Mouse (Mus musculus): Measurements from ENCODE around the gene Mturn. TPM values are rescaled to one million over a fixed set of nuclear protein-coding genes. Genes with fewer than 3 reads are reported as not detected.

Gene Mturn
- polyA plus RNA-seq, 1 experiment from 2014 or later = 8.6 TPM

DNA sequence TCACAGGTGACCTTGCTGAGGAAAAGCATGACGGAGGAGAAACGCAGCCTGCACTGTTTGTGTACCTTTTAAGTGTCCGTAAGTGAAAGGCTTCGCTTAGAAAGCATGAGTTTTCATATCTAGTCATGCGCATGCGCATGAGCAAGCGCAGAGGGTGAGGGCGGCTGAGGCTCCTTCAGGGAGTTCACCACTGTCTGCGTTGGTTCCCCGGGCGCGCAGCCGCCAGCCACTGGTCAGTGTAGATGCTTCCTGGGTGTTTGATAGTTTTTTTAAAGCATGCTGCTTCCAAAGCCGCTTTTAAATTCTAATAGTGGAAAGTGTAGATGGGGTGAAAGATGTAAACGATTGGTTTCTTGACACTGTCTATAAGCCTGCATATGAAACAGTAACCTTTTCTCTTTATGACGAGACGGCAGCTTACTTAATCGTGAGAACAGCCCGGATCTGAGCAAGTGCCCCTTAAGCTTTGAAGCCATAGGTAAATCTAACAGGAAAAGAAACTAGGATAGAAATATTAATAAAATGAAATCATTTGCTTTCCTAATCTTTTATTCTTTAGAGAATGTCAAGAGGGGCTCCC, 18.1 kb downstream of the Mturn start:
- peaks cover 32% of the 10 kb centered on the region for H3K27me3 ChIP-seq (ENCODE audit: control insufficient read depth, insufficient read depth, low read length)
- H3K9me3 ChIP-seq (ENCODE audit: control insufficient read depth, low read length) = no peaks in the 10 kb centered on the region
- no peaks in the 10 kb centered on the region for H3K36me3 ChIP-seq (ENCODE audit: control insufficient read depth, insufficient read depth, low read length)
- H3K9ac ChIP-seq (ENCODE audit: low read length) = peak overlapping the region; percentile 72
- peaks cover 2 to 7% of the 10 kb centered on the region in 2 experiments for H3K4me1 ChIP-seq (ENCODE audit: control insufficient read depth in 2 of 2, insufficient read depth in 2 of 2, low read length in 2 of 2)
- 6% methylated on average over 19 of the region's 19 CpGs for WGBS
- H3K4me3 ChIP-seq (ENCODE audit: control insufficient read depth in 1 of 2, insufficient read depth in 1 of 2, low read depth in 1 of 2, low read length in 2 of 2) = peak overlapping the region; percentile 54 to 56
- H3K4me2 ChIP-seq (ENCODE audit: low read length) = peak overlapping the region; percentile 99
- ATAC-seq (ENCODE audit: insufficient number of reproducible peaks, insufficient read depth, low FRiP score, low read depth) = no peak
- no peak overlapping the region for H3K27ac ChIP-seq (replicated peaks in 1 of 2; ENCODE audit: control insufficient read depth in 1 of 2, insufficient read depth in 1 of 2, low read depth in 2 of 2, low read length in 2 of 2)

DNA sequence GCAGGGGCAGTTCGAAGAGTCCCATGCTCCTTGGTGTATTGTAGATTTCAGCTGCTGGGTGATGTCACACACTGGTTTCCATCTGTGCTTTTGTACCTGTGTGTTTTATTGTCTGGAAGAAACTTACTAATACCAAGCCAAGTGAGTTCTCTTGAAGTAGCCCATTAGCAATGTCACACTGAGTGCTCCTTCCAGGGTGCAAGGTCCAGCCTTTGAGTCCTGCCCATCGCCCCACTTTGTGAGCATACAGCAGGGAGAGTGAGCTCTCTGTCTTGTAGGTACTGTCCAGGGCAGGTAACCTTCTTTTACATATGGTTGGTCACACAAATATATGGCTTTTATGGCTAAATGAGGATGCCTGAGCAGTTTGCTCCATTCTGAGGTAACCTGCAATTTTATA, 19.1 kb downstream of the Mturn start:
- no peak for ATAC-seq (ENCODE audit: insufficient number of reproducible peaks, insufficient read depth, low FRiP score, low read depth)
- Histone ChIP-seq H3K4me1 (ENCODE audit: control insufficient read depth in 2 of 2, insufficient read depth in 2 of 2, low read length in 2 of 2) (peaks cover 5 to 8% of the 10 kb centered on the region in 2 experiments), H3K4me3 (ENCODE audit: control insufficient read depth in 1 of 2, insufficient read depth in 1 of 2, low read depth in 1 of 2, low read length in 2 of 2) (no peak overlapping the region), H3K27me3 (ENCODE audit: control insufficient read depth, insufficient read depth, low read length) (peaks cover 37% of the 10 kb centered on the region), H3K9ac (ENCODE audit: low read length) (no peak overlapping the region), H3K27ac (replicated peaks in 1 of 2; ENCODE audit: control insufficient read depth in 1 of 2, insufficient read depth in 1 of 2, low read depth in 2 of 2, low read length in 2 of 2) (no peak overlapping the region), H3K4me2 (ENCODE audit: low read length) (no peak overlapping the region), H3K36me3 (ENCODE audit: control insufficient read depth, insufficient read depth, low read length) (no peaks in the 10 kb centered on the region), H3K9me3 (ENCODE audit: control insufficient read depth, low read length) (no peaks in the 10 kb centered on the region)
- WGBS = 92% methylated on average over 2 of the region's 2 CpGs

DNA sequence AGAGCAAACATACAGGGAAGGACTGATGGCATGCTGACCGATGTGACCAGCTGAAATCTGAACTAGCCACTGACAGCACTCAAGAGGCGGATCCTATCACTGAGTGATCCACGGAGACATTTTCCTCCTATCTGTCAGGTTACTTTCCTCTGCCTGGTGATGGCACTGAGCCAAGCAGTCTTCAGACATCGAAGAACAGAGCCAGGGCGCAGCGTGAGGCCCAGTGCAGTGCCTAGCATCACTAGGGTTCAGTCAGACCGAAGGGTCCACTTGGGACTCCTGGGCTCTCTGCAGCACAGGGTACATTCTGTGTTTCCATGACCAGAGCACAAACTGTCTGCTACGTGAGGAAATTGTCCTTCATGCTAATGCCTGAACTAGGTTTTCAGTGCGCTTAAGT, 20.5 kb downstream of the Mturn start:
- H3K4me1 ChIP-seq (ENCODE audit: control insufficient read depth in 2 of 2, insufficient read depth in 2 of 2, low read length in 2 of 2) = peaks cover 9 to 15% of the 10 kb centered on the region in 2 experiments
- 44% methylated on average over 9 of the region's 9 CpGs for WGBS
- H3K27ac ChIP-seq (replicated peaks in 1 of 2; ENCODE audit: control insufficient read depth in 1 of 2, insufficient read depth in 1 of 2, low read depth in 2 of 2, low read length in 2 of 2) = no peak overlapping the region
- H3K9ac ChIP-seq (ENCODE audit: low read length) = no peak overlapping the region
- ATAC-seq (ENCODE audit: insufficient number of reproducible peaks, insufficient read depth, low FRiP score, low read depth) = no peak
- H3K4me2 ChIP-seq (ENCODE audit: low read length) = no peak overlapping the region
- H3K36me3 ChIP-seq (ENCODE audit: control insufficient read depth, insufficient read depth, low read length) = no peaks in the 10 kb centered on the region
- no peaks in the 10 kb centered on the region for H3K9me3 ChIP-seq (ENCODE audit: control insufficient read depth, low read length)
- H3K27me3 ChIP-seq (ENCODE audit: control insufficient read depth, insufficient read depth, low read length) = peaks cover 37% of the 10 kb centered on the region
- no peak overlapping the region for H3K4me3 ChIP-seq (ENCODE audit: control insufficient read depth in 1 of 2, insufficient read depth in 1 of 2, low read depth in 1 of 2, low read length in 2 of 2)

DNA sequence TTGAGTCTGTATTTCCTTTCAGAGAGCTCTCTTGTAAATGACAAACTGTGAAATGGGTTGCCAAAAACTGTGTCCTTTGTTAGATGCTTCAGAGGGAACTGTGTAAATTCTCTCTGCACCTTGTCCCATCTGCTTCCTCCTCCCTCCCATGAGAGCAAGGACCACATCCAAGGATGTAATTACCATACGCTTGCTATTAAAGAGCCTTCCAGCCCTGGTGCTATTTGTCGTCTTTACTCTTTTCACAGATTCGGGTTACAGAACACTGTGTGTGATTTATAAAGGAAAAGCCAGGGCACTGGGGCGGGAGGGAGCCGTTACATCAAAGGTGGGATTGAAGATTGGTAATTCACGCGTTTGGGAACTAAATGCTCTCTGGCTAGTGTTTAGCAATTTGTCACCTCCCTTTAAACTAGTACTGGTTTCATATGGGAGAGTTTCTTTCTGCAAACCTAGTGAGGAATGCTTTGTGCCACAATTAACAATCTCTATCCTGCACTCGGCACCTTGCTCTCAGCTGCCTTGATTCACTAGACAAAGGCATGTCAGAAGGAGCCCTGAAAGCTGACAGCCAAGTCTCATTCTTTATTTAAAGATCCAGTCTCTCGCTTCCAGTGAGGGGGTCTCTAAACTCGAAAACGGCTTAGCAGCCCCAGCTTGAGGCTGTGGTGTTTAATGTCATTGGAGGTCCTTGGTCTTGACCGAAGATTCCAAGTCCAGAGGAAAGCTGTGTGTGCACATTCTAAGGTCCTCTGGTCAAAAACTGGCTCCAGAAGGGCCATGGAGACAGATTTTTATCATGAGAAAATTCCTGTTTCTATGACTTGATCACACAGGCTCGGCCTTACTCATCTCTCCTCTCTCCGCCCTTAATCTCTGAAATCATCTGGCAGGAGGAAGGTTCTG, 22.5 kb downstream of the Mturn start:
- ATAC-seq (ENCODE audit: insufficient number of reproducible peaks, insufficient read depth, low FRiP score, low read depth) = no peak
- WGBS = 27% methylated on average over 14 of the region's 14 CpGs
- no peaks in the 10 kb centered on the region for H3K36me3 ChIP-seq (ENCODE audit: control insufficient read depth, insufficient read depth, low read length)

DNA sequence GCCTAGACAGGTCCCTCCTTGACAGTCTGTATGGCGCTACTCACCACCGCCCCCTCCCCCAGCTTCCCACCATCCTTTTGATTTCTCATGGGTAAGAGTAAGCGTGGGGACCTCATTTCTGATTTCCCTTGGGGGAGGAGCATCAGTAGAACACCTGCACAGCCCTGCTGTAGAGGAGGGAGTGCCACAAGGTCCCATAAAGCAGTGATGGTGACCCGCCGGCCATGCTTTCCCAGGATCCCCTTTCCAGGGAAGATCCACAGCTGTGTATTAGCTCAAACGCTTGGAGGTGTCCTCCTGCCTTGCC, 23.1 kb downstream of the Mturn start:
- H3K4me2 ChIP-seq (ENCODE audit: low read length) = no peak overlapping the region
- no peak for ATAC-seq (ENCODE audit: insufficient number of reproducible peaks, insufficient read depth, low FRiP score, low read depth)
- no peaks in the 10 kb centered on the region for H3K36me3 ChIP-seq (ENCODE audit: control insufficient read depth, insufficient read depth, low read length)
- whole genome bisulfite sequencing = 28% methylated on average over 6 of the region's 6 CpGs
- no peak overlapping the region for H3K4me3 ChIP-seq (ENCODE audit: control insufficient read depth in 1 of 2, insufficient read depth in 1 of 2, low read depth in 1 of 2, low read length in 2 of 2)
- H3K4me1 ChIP-seq (ENCODE audit: control insufficient read depth in 2 of 2, insufficient read depth in 2 of 2, low read length in 2 of 2) = peaks cover 9 to 11% of the 10 kb centered on the region in 2 experiments; a peak in 3 of 4 replicates
- H3K9me3 ChIP-seq (ENCODE audit: control insufficient read depth, low read length) = no peaks in the 10 kb centered on the region
- no peak overlapping the region for H3K27ac ChIP-seq (replicated peaks in 1 of 2; ENCODE audit: control insufficient read depth in 1 of 2, insufficient read depth in 1 of 2, low read depth in 2 of 2, low read length in 2 of 2)
- peaks cover 37% of the 10 kb centered on the region for H3K27me3 ChIP-seq (ENCODE audit: control insufficient read depth, insufficient read depth, low read length)
- no peak overlapping the region for H3K9ac ChIP-seq (ENCODE audit: low read length)

More for the DNA sequence above, 22.5 kb downstream of the Mturn start:
- H3K9ac ChIP-seq (ENCODE audit: low read length) = no peak overlapping the region
- H3K4me2 ChIP-seq (ENCODE audit: low read length) = no peak overlapping the region
- peaks cover 9 to 11% of the 10 kb centered on the region in 2 experiments; a peak in 3 of 4 replicates for H3K4me1 ChIP-seq (ENCODE audit: control insufficient read depth in 2 of 2, insufficient read depth in 2 of 2, low read length in 2 of 2)
- peaks cover 37% of the 10 kb centered on the region for H3K27me3 ChIP-seq (ENCODE audit: control insufficient read depth, insufficient read depth, low read length)
- H3K9me3 ChIP-seq (ENCODE audit: control insufficient read depth, low read length) = no peaks in the 10 kb centered on the region
- H3K4me3 ChIP-seq (ENCODE audit: control insufficient read depth in 1 of 2, insufficient read depth in 1 of 2, low read depth in 1 of 2, low read length in 2 of 2) = no peak overlapping the region
- no peak overlapping the region for H3K27ac ChIP-seq (replicated peaks in 1 of 2; ENCODE audit: control insufficient read depth in 1 of 2, insufficient read depth in 1 of 2, low read depth in 2 of 2, low read length in 2 of 2)

DNA sequence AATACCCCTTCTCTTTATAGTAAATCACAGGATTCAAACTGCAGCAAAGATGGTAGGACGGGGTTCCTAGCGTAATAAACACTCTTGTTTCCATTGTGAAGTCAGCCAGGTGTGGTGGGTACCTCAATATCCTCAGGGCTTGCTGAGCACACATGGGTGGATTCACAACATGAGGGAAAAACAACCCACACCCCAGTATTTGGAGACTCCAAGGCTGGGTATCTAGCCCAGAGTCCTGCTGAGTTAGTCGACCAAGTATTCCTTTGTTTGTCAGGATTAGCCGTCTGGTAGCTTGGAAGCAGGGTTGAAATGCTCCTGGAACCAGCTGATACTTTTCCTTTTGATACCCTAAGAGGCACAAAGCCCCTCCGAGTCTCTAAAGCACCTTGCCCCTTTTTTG, 23.4 kb downstream of the Mturn start:
- Histone ChIP-seq H3K27me3 (ENCODE audit: control insufficient read depth, insufficient read depth, low read length) (peaks cover 37% of the 10 kb centered on the region), H3K9me3 (ENCODE audit: control insufficient read depth, low read length) (no peaks in the 10 kb centered on the region), H3K4me1 (ENCODE audit: control insufficient read depth in 2 of 2, insufficient read depth in 2 of 2, low read length in 2 of 2) (peaks cover 9 to 11% of the 10 kb centered on the region in 2 experiments; a peak in 3 of 4 replicates), H3K36me3 (ENCODE audit: control insufficient read depth, insufficient read depth, low read length) (no peaks in the 10 kb centered on the region), H3K27ac (replicated peaks in 1 of 2; ENCODE audit: control insufficient read depth in 1 of 2, insufficient read depth in 1 of 2, low read depth in 2 of 2, low read length in 2 of 2) (no peak overlapping the region), H3K4me3 (ENCODE audit: control insufficient read depth in 1 of 2, insufficient read depth in 1 of 2, low read depth in 1 of 2, low read length in 2 of 2) (no peak overlapping the region), H3K9ac (ENCODE audit: low read length) (no peak overlapping the region), H3K4me2 (ENCODE audit: low read length) (no peak overlapping the region)
- ATAC-seq (ENCODE audit: insufficient number of reproducible peaks, insufficient read depth, low FRiP score, low read depth) = no peak
- WGBS = 26% methylated on average over 5 of the region's 5 CpGs

DNA sequence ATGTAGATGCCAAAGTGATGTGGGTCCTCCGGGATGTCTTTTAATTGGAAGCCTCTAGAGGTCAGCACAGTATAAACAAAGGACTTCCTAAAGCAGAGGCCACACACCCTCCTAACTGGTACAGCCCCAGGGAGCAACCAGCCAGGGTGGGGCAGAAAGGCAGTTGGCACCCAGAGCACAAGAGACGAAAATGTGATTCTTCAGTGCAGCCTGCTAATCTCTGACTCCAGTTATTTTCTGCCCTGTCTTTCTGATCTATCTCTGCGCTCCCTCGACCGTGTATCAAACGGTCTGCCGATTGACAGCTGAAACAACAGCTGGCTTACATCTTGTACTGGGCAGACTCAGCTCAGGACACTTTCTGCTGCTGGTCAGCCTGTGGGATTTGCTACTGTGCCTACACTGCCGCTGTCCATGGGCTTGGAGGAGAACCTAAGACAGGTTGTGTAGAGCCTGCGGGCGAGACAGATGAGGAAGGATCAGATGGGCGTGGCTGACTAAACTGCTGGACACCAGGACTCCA, 24.0 kb downstream of the Mturn start:
- Histone ChIP-seq H3K4me3 (ENCODE audit: control insufficient read depth in 1 of 2, insufficient read depth in 1 of 2, low read depth in 1 of 2, low read length in 2 of 2) (peak overlapping the region; percentile 28 to 41; a peak in 3 of 4 replicates), H3K27me3 (ENCODE audit: control insufficient read depth, insufficient read depth, low read length) (peaks cover 32% of the 10 kb centered on the region), H3K4me2 (ENCODE audit: low read length) (peak overlapping the region; percentile 69), H3K9ac (ENCODE audit: low read length) (no peak overlapping the region), H3K9me3 (ENCODE audit: control insufficient read depth, low read length) (no peaks in the 10 kb centered on the region), H3K4me1 (ENCODE audit: control insufficient read depth in 2 of 2, insufficient read depth in 2 of 2, low read length in 2 of 2) (peaks cover 9 to 11% of the 10 kb centered on the region in 2 experiments; a peak in 3 of 4 replicates), H3K36me3 (ENCODE audit: control insufficient read depth, insufficient read depth, low read length) (no peaks in the 10 kb centered on the region), H3K27ac (replicated peaks in 1 of 2; ENCODE audit: control insufficient read depth in 1 of 2, insufficient read depth in 1 of 2, low read depth in 2 of 2, low read length in 2 of 2) (no peak overlapping the region)
- 10% methylated on average over 11 of the region's 11 CpGs for WGBS
- ATAC-seq (ENCODE audit: insufficient number of reproducible peaks, insufficient read depth, low FRiP score, low read depth) = peak; percentile 60; the same call in 1 of the 2 replicates
